Mouse (Mus musculus) adipocyte (in vitro differentiated cells): ENCODE measurements at regions not wholly inside any gene's neighbourhood (a gene's known extent, or its start where the extent isn't known, plus 50 kb on each side); places are given as distances from the start of the nearest gene placed in this dataset.

ENCODE experiments used
- DNase-seq: peaks from one replicate; pipeline ENCODE4 v3.0.0-alpha.2; 2016; ENCODE audit warnings: low spot score

GRCm38 (mm10) chr2:173454741-173455140, 67.6 kb upstream of the 1700021F07Rik start:
- no peak for DNase-seq

GRCm38 (mm10) chr2:173455216-173455615, 67.2 kb upstream of the 1700021F07Rik start:
- no peak for DNase-seq

- DNase-seq: no peak
Observed at GRCm38 (mm10) chr2:173456083-173456482, 66.3 kb upstream of the 1700021F07Rik start.

GRCm38 (mm10) chr2:173456924-173457623, 65.3 kb upstream of the 1700021F07Rik start:
- DNase-seq: no peak

GRCm38 (mm10) chr2:173457624-173458320, 64.6 kb upstream of the 1700021F07Rik start:
- no peak for DNase-seq

GRCm38 (mm10) chr2:173458861-173459260, 63.5 kb upstream of the 1700021F07Rik start:
- DNase-seq: no peak

GRCm38 (mm10) chr2:173463313-173463712, 59.1 kb upstream of the 1700021F07Rik start:
- no peak for DNase-seq

GRCm38 (mm10) chr2:173464562-173464961, 57.8 kb upstream of the 1700021F07Rik start:
- DNase-seq: no peak

- no peak for DNase-seq
Observed at GRCm38 (mm10) chr2:173465006-173465620, 57.3 kb upstream of the 1700021F07Rik start.

GRCm38 (mm10) chr2:173468136-173468535, 54.2 kb upstream of the 1700021F07Rik start:
- DNase-seq: no peak

- no peak for DNase-seq
Observed at GRCm38 (mm10) chr2:173469756-173470155, 52.6 kb upstream of the 1700021F07Rik start.
